ENCODE assay signal across 27 mouse cellular contexts in genomic region chr2:92690304-92690703, GRCm38 (mm10).
"Had no signal": no experiment of that assay in that cellular context is flagged by ENCODE, and none has a peak within 500 bp of the region (broad histone marks: within the 10 kb centered on the region; RNA-seq: fewer than 3 reads in every experiment).

No protein-coding gene starts in this region.

- H3K9me3 ChIP-seq: heart, embryonic 13.5 days; heart, embryonic 15.5 days; hindbrain, embryonic 13.5 days; hindbrain, embryonic 15.5 days; kidney, embryonic 15.5 days; limb, embryonic 10.5 days; limb, embryonic 12.5 days; liver, embryonic 13.5 days; liver, embryonic 15.5 days had no signal

- ATAC-seq: hindbrain, postnatal 0 days; intestine, embryonic 16.5 days had no signal

- H3K4me3 ChIP-seq: gastrocnemius, adult 2 months; heart, adult 2 months; heart, embryonic 13.5 days; heart, embryonic 15.5 days; hindbrain, embryonic 13.5 days; hindbrain, embryonic 15.5 days; kidney, embryonic 15.5 days; limb, embryonic 10.5 days; limb, embryonic 12.5 days; liver, embryonic 13.5 days; liver, embryonic 15.5 days had no signal

- H3K4me2 ChIP-seq: heart, embryonic 11.5 days; heart, embryonic 13.5 days; heart, embryonic 15.5 days; hindbrain, embryonic 13.5 days; hindbrain, embryonic 15.5 days; kidney, embryonic 15.5 days; limb, embryonic 12.5 days; liver, embryonic 11.5 days; liver, embryonic 13.5 days; liver, embryonic 15.5 days had no signal

- H3K27me3 ChIP-seq: heart, embryonic 13.5 days; heart, embryonic 15.5 days; hindbrain, embryonic 15.5 days; kidney, embryonic 15.5 days; limb, embryonic 12.5 days; liver, embryonic 13.5 days; liver, embryonic 15.5 days had no signal

- H3K36me3 ChIP-seq: heart, embryonic 13.5 days; heart, embryonic 15.5 days; hindbrain, embryonic 13.5 days; hindbrain, embryonic 15.5 days; kidney, embryonic 15.5 days; limb, embryonic 10.5 days; limb, embryonic 12.5 days; liver, embryonic 13.5 days; liver, embryonic 15.5 days had no signal

- H3K9ac ChIP-seq: heart, embryonic 13.5 days; heart, embryonic 15.5 days; hindbrain, embryonic 13.5 days; hindbrain, embryonic 15.5 days; kidney, embryonic 15.5 days; limb, embryonic 12.5 days; liver, embryonic 13.5 days; liver, embryonic 15.5 days had no signal

- H3K27ac ChIP-seq: gastrocnemius, adult 2 months; heart, adult 2 months; heart, embryonic 13.5 days; heart, embryonic 15.5 days; hindbrain, embryonic 13.5 days; hindbrain, embryonic 15.5 days; kidney, embryonic 15.5 days; kidney, postnatal 0 days; limb, embryonic 10.5 days; limb, embryonic 12.5 days; liver, embryonic 13.5 days; liver, embryonic 15.5 days had no signal

- H3K4me1 ChIP-seq: heart, embryonic 13.5 days; heart, embryonic 15.5 days; limb, embryonic 10.5 days; liver, embryonic 13.5 days; liver, embryonic 15.5 days had no signal

- DNase-seq: gastrocnemius, adult 2 months; gastrocnemius, postnatal 10 days; gastrocnemius, postnatal 36 days; heart, adult 11 months; heart, adult 2 months; heart, postnatal 14 days; heart, postnatal 36 days; kidney, adult 11 months; kidney, adult 2 months; kidney, adult 9 months; kidney, postnatal 14 days; kidney, postnatal 4 days; liver; liver, embryonic 13.5 days had no signal
